ENCODE assay signal across 29 mouse cellular contexts in genomic region chr2:5028047-5028446, GRCm38 (mm10). TPM values are rescaled to one million over a fixed set of nuclear protein-coding genes. Genes with fewer than 3 reads are reported as not detected.
DNase-seq lines count a peak whose midpoint lies in the region; ATAC-seq and TF ChIP-seq lines count a peak whose summit lies in the region.
"Had no signal": no experiment of that assay in that cellular context is flagged by ENCODE, and none has a peak within 500 bp of the region (broad histone marks: within the 10 kb centered on the region; RNA-seq: fewer than 3 reads in every experiment).

No protein-coding gene starts in this region.

- ATAC-seq in heart, embryonic 11.5 days (replicated peaks; ENCODE audit: insufficient number of reproducible peaks, low FRiP score, low TSS enrichment), result peak; percentile 35; the same call in 1 of the 2 replicates
- ATAC-seq in intestine, postnatal 0 days, result peak; percentile 51
- ATAC-seq in lung, postnatal 0 days, result no peak
- ATAC-seq: forebrain, postnatal 0 days; inflammation-experienced regulatory T-cells, adult 6 months; liver, postnatal 0 days had no signal

- no peak for TF ChIP-seq CTCF in intestine, postnatal 0 days (IDR thresholded peaks at IDR 0.05; ENCODE audit: low read depth)
- no peak for TF ChIP-seq CTCF in lung, postnatal 0 days (IDR thresholded peaks at IDR 0.05)

- peak; percentile 45 for DNase-seq in R1 (ENCODE audit: low read depth, low spot score)
- DNase-seq in layer of hippocampus, adult 9-11 months, result no peak
- DNase-seq in layer of hippocampus, adult 18-20 months (ENCODE audit: low spot score in 2 of 2), result no peak
- DNase-seq in lung, postnatal 0 days (ENCODE audit: low spot score), result no peak
- DNase-seq: adrenal gland, postnatal 25 days; cerebellum, adult 9-10 months; forebrain, postnatal 0 days; kidney, adult 9 months; kidney, postnatal 14 days; layer of hippocampus, postnatal 36 days; liver, postnatal 0 days; lung, postnatal 10 days; right cerebral cortex, adult 18-20 months; thymus, adult 18-20 months had no signal

- no peaks in the 10 kb centered on the region for H3K27me3 ChIP-seq in heart, embryonic 11.5 days (ENCODE audit: control insufficient read depth, insufficient read depth, low read length)
- no peaks in the 10 kb centered on the region for H3K27me3 ChIP-seq in intestine, postnatal 0 days (replicated peaks; ENCODE audit: control insufficient read depth, insufficient read depth, low read length)
- no peaks in the 10 kb centered on the region for H3K27me3 ChIP-seq in lung, postnatal 0 days (replicated peaks; ENCODE audit: insufficient read depth, low read length)
- H3K27me3 ChIP-seq: embryonic facial prominence, embryonic 15.5 days; neural tube, embryonic 15.5 days had no signal

- no peak overlapping the region for H3K9ac ChIP-seq in heart, embryonic 11.5 days (ENCODE audit: low read depth, low read length)
- no peak overlapping the region for H3K9ac ChIP-seq in intestine, postnatal 0 days (ENCODE audit: low read depth, low read length)
- H3K9ac ChIP-seq in lung, postnatal 0 days (replicated peaks; ENCODE audit: low read depth), result no peak overlapping the region
- H3K9ac ChIP-seq: embryonic facial prominence, embryonic 15.5 days; forebrain, postnatal 0 days; hindbrain, embryonic 14.5 days; liver, postnatal 0 days; neural tube, embryonic 15.5 days had no signal

- H3K4me2 ChIP-seq in heart, embryonic 11.5 days, result no peak overlapping the region
- H3K4me2 ChIP-seq in intestine, postnatal 0 days (replicated peaks; ENCODE audit: low read depth), result no peak overlapping the region
- H3K4me2 ChIP-seq in lung, postnatal 0 days (replicated peaks; ENCODE audit: low read depth, low read length), result no peak overlapping the region
- H3K4me2 ChIP-seq: embryonic facial prominence, embryonic 15.5 days; hindbrain, embryonic 14.5 days; neural tube, embryonic 15.5 days had no signal

- no peaks in the 10 kb centered on the region for H3K36me3 ChIP-seq in heart, embryonic 11.5 days (ENCODE audit: control insufficient read depth, insufficient read depth, low read length)
- peaks cover 52% of the 10 kb centered on the region for H3K36me3 ChIP-seq in intestine, postnatal 0 days (ENCODE audit: control insufficient read depth, insufficient read depth)
- no peaks in the 10 kb centered on the region for H3K36me3 ChIP-seq in lung, postnatal 0 days (ENCODE audit: insufficient read depth, low read length)
- H3K36me3 ChIP-seq: embryonic facial prominence, embryonic 15.5 days; midbrain, embryonic 10.5 days had no signal

- no peaks in the 10 kb centered on the region for H3K9me3 ChIP-seq in heart, embryonic 11.5 days (replicated peaks; ENCODE audit: control insufficient read depth, low read length)
- no peaks in the 10 kb centered on the region for H3K9me3 ChIP-seq in intestine, postnatal 0 days (ENCODE audit: control insufficient read depth)
- H3K9me3 ChIP-seq in lung, postnatal 0 days (ENCODE audit: low read length), result no peaks in the 10 kb centered on the region
- H3K9me3 ChIP-seq: embryonic facial prominence, embryonic 15.5 days; midbrain, embryonic 10.5 days; neural tube, embryonic 15.5 days had no signal

- H3K4me1 ChIP-seq in brown adipose tissue, adult 24 weeks (ENCODE audit: control insufficient read depth, insufficient read depth, insufficient read length, low read length), result no peaks in the 10 kb centered on the region; the same call in 1 of the 2 replicates
- H3K4me1 ChIP-seq in heart, embryonic 11.5 days (ENCODE audit: control insufficient read depth, insufficient read depth, low read length), result 0 out of 2 replicates have a peak, but pooled peaks cover 2% of the 10 kb centered on the region
- H3K4me1 ChIP-seq in intestine, postnatal 0 days (replicated peaks; ENCODE audit: control insufficient read depth, insufficient read depth, low read length), result no peaks in the 10 kb centered on the region
- no peaks in the 10 kb centered on the region for H3K4me1 ChIP-seq in lung, postnatal 0 days (ENCODE audit: insufficient read depth, low read depth, low read length)
- H3K4me1 ChIP-seq: embryonic facial prominence, embryonic 15.5 days; midbrain, embryonic 10.5 days; neural tube, embryonic 15.5 days had no signal

- peak overlapping the region; percentile 43 for H3K27ac ChIP-seq in brown adipose tissue, adult 24 weeks (replicated peaks; ENCODE audit: low read depth, low read length)
- no peak overlapping the region for H3K27ac ChIP-seq in heart, embryonic 11.5 days (ENCODE audit: low read depth, low read length)
- no peak overlapping the region for H3K27ac ChIP-seq in intestine, postnatal 0 days (ENCODE audit: low read depth, low read length)
- no peak overlapping the region for H3K27ac ChIP-seq in lung, postnatal 0 days (ENCODE audit: low read length)
- H3K27ac ChIP-seq: embryonic facial prominence, embryonic 15.5 days; hindbrain, embryonic 14.5 days; layer of hippocampus, adult 2 months; midbrain, embryonic 10.5 days; neural tube, embryonic 15.5 days had no signal

- 74% methylated on average over 7 of the region's 7 CpGs for WGBS in heart, embryonic 11.5 days (ENCODE audit: insufficient replicate concordance)
- WGBS in intestine, postnatal 0 days, result 63% methylated on average over 7 of the region's 7 CpGs
- WGBS in lung, postnatal 0 days, result 82% methylated on average over 7 of the region's 7 CpGs

- no peak for TF ChIP-seq EP300 in lung, postnatal 0 days (IDR thresholded peaks at IDR 0.05)

- no peak overlapping the region for H3K4me3 ChIP-seq in brown adipose tissue, adult 24 weeks (ENCODE audit: insufficient read depth, low read depth, low read length)
- H3K4me3 ChIP-seq in heart, embryonic 11.5 days (ENCODE audit: low read depth, low read length), result no peak overlapping the region
- no peak overlapping the region for H3K4me3 ChIP-seq in intestine, postnatal 0 days (ENCODE audit: low read depth, low read length)
- no peak overlapping the region for H3K4me3 ChIP-seq in lung, postnatal 0 days (ENCODE audit: low read depth, low read length)
- H3K4me3 ChIP-seq: embryonic facial prominence, embryonic 15.5 days; layer of hippocampus, adult 2 months; midbrain, embryonic 10.5 days; neural tube, embryonic 15.5 days had no signal

RNA-seq across cellular contexts. Expression of gene Mcm10, which starts 15.5 kb away (rescaled TPM):
- not detected in 2 replicates for polyA plus RNA-seq in brown adipose tissue, adult 24 weeks (2012; ENCODE audit: insufficient read depth, insufficient read length, missing spikeins)
- polyA plus RNA-seq in heart, embryonic 11.5 days (2014; fragmentation: Nextera tagmentation; extraction: Ambion mirVana), result 21.4 and 23.2 TPM in 2 replicates
- polyA plus RNA-seq in intestine, postnatal 0 days (2015; fragmentation: Nextera tagmentation; extraction: Ambion mirVana), result 9.2 and 9.3 TPM in 2 replicates
- total RNA-seq in layer of hippocampus, adult 18-20 months (2021), result under 1 TPM; 0.35 to 0.91 TPM
- polyA plus RNA-seq in lung, postnatal 0 days (2015; fragmentation: Nextera tagmentation; extraction: Ambion mirVana), result 2.0 and 2.1 TPM in 2 replicates

RNA-seq across cellular contexts. Expression of gene Optn, which starts 35.8 kb away (rescaled TPM):
- polyA plus RNA-seq in brown adipose tissue, adult 24 weeks (2012; ENCODE audit: insufficient read depth, insufficient read length, missing spikeins), result 87.1 and 96.4 TPM in 2 replicates
- polyA plus RNA-seq in heart, embryonic 11.5 days (2014; fragmentation: Nextera tagmentation; extraction: Ambion mirVana), result 13.6 and 14.3 TPM in 2 replicates
- 62.7 and 74.2 TPM in 2 replicates for polyA plus RNA-seq in intestine, postnatal 0 days (2015; fragmentation: Nextera tagmentation; extraction: Ambion mirVana)
- 10 to 100 TPM; 15.5 to 16.6 TPM for total RNA-seq in layer of hippocampus, adult 18-20 months (2021)
- polyA plus RNA-seq in lung, postnatal 0 days (2015; fragmentation: Nextera tagmentation; extraction: Ambion mirVana), result 19.5 and 23.0 TPM in 2 replicates

RNA-seq across cellular contexts. Expression of gene Ucma, which starts 52.1 kb away (rescaled TPM):
- polyA plus RNA-seq in brown adipose tissue, adult 24 weeks (2012; ENCODE audit: insufficient read depth, insufficient read length, missing spikeins), result not detected in 2 replicates
- not detected in 2 replicates for polyA plus RNA-seq in heart, embryonic 11.5 days (2014; fragmentation: Nextera tagmentation; extraction: Ambion mirVana)
- not detected in 2 replicates for polyA plus RNA-seq in intestine, postnatal 0 days (2015; fragmentation: Nextera tagmentation; extraction: Ambion mirVana)
- 1 to 10 TPM; 2.5 to 2.7 TPM for total RNA-seq in layer of hippocampus, adult 18-20 months (2021)
- not detected in 2 replicates for polyA plus RNA-seq in lung, postnatal 0 days (2015; fragmentation: Nextera tagmentation; extraction: Ambion mirVana)
- total RNA-seq: adrenal gland, postnatal 25 days; common myeloid progenitor, adult 5-6 weeks; forebrain, postnatal 0 days; heart, postnatal 14 days; liver, adult 2 months had no signal
- polyA plus RNA-seq: inflammation-experienced regulatory T-cells, adult 6 months; limb, embryonic 11.5 days; liver, adult 2 months; liver, postnatal 0 days; midbrain, embryonic 10.5 days; neural tube, embryonic 15.5 days; small intestine, adult 2 months; stomach, embryonic 16.5 days had no signal
